ENCODE assay signal across 15 mouse cellular contexts in genomic region chr13:20537053-20537452, GRCm38 (mm10).
"Had no signal": no experiment of that assay in that cellular context is flagged by ENCODE, and none has a peak within 500 bp of the region (broad histone marks: within the 10 kb centered on the region; RNA-seq: fewer than 3 reads in every experiment).

No protein-coding gene starts in this region.

- H3K4me3 ChIP-seq: limb, embryonic 12.5 days; liver, embryonic 13.5 days; lung, embryonic 15.5 days; megakaryocyte, embryonic 14.5 days; midbrain, embryonic 12.5 days had no signal

- H3K4me1 ChIP-seq: limb, embryonic 12.5 days; liver, embryonic 13.5 days; midbrain, embryonic 12.5 days had no signal

- DNase-seq: kidney, adult 9 months; kidney, postnatal 4 days; liver; liver, embryonic 13.5 days; liver, postnatal 0 days; lung, postnatal 14 days; right cerebral cortex, adult 18-20 months; right cerebral cortex, postnatal 25 days; thymus, postnatal 36 days had no signal

- H3K9me3 ChIP-seq: limb, embryonic 12.5 days; liver, embryonic 13.5 days; lung, embryonic 15.5 days; megakaryocyte, embryonic 14.5 days; midbrain, embryonic 12.5 days had no signal

- ATAC-seq: liver, postnatal 0 days had no signal

- H3K27me3 ChIP-seq: limb, embryonic 12.5 days; liver, embryonic 13.5 days; lung, embryonic 15.5 days; megakaryocyte, embryonic 14.5 days; midbrain, embryonic 12.5 days had no signal

- H3K36me3 ChIP-seq: limb, embryonic 12.5 days; liver, embryonic 13.5 days; lung, embryonic 15.5 days; midbrain, embryonic 12.5 days had no signal

- H3K27ac ChIP-seq: kidney, postnatal 0 days; limb, embryonic 12.5 days; liver, embryonic 13.5 days; lung, embryonic 15.5 days; macrophage had no signal
